Mouse (Mus musculus) embryonic facial prominence, embryonic 14.5 days (tissue): ENCODE measurements at regions not wholly inside any gene's neighbourhood (a gene's known extent, or its start where the extent isn't known, plus 50 kb on each side); places are given as distances from the start of the nearest gene placed in this dataset.
A peak's percentile ranks its signal among the peaks of the same experiment; 100 is the strongest.

ENCODE experiments used
- ATAC-seq: fragments of 200-750 bp; cut with Nextera tagmentation; 2 replicates; pipeline ENCODE4 v1.8.0; 2017; ENCODE audit warnings: low read depth, moderate number of reproducible peaks, moderate TSS enrichment
- DNase-seq: peaks from one replicate; pipeline ENCODE4 v3.0.0-alpha.2; 2015; ENCODE audit warnings: low spot score
- H3K27ac ChIP-seq: fragments of 300-500 bp; sonication (generic); replicated peaks from 2 replicates; pipeline ENCODE4 v1.5.1; 2014; ENCODE audit warnings: low read depth, mild to moderate bottlenecking, low read length, moderate library complexity
- H3K27me3 ChIP-seq: fragments of 300-500 bp; sonication (generic); replicated peaks from 2 replicates; pipeline ENCODE4 v1.6.1; 2014; ENCODE audit warnings: low read length; ENCODE audit not compliant: control insufficient read depth, insufficient read depth
- H3K36me3 ChIP-seq: fragments of 300-500 bp; sonication (generic); 2 replicates; pipeline ENCODE4 v1.6.1; 2014; ENCODE audit warnings: low read length, mixed read lengths; ENCODE audit not compliant: control insufficient read depth, insufficient read depth
- H3K4me1 ChIP-seq: fragments of 300-500 bp; sonication (generic); 2 replicates; pipeline ENCODE4 v1.6.1; 2014; ENCODE audit warnings: antibody characterized with exemption, low read length; ENCODE audit not compliant: control insufficient read depth, insufficient read depth
- H3K4me2 ChIP-seq: fragments of 300-500 bp; sonication (generic); 2 replicates; pipeline ENCODE4 v1.6.1; 2014; ENCODE audit warnings: low read depth, mild to moderate bottlenecking, low read length, moderate library complexity, mixed read lengths
- H3K4me3 ChIP-seq: fragments of 300-500 bp; sonication (generic); 2 replicates; pipeline ENCODE4 v1.5.1; 2014; ENCODE audit warnings: low read depth, mild to moderate bottlenecking, low read length
- H3K9ac ChIP-seq: fragments of 300-500 bp; sonication (generic); 2 replicates; pipeline ENCODE4 v1.6.1; 2014; ENCODE audit warnings: low read depth, mild to moderate bottlenecking, low read length, moderate library complexity, mixed read lengths
- H3K9me3 ChIP-seq: fragments of 300-500 bp; sonication (generic); 2 replicates; pipeline ENCODE4 v1.6.1; 2016; ENCODE audit warnings: low read length; ENCODE audit not compliant: control insufficient read depth
- WGBS: fragments of 180-500 bp; shearing (Covaris S2); extraction: QIAGEN DNeasy Blood & Tissue Kit; methylation state at CpG from one replicate; pipeline ENCODE4 v1.1.7; 2014; 5-methylcytosine and 5-hydroxymethylcytosine counted together

DNA sequence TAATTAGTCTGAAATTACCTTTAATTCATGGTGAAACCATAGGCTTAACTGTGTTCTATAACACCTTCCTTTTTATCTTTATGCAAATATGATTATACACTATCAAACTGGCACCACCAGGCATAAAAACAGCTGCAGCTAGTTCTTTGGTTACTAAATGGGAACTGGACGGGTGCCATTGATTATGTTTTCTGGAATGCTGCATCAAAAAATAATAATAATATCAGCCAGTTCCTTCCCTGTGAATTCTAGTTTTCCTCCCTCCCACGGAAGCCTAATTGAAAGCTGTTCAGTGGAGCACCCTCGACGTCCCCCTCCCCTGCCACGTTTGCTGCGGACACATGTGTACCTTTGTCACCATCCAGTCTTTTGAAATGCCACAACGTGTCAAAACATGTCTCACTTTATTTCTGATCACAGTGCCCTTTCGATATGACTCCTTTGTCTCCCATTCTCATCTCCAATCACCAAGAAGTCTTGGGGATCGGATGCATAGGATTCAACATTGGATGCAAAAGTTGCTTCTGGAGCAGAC, 551.5 kb downstream of the Nfib start:
- no peak overlapping the region for H3K9ac ChIP-seq
- no peak for DNase-seq
- no peaks in the 10 kb centered on the region for H3K27me3 ChIP-seq
- 72% methylated on average over 9 of the region's 9 CpGs for WGBS
- H3K4me3 ChIP-seq, result no peak overlapping the region
- ATAC-seq, result no peak
- H3K4me1 ChIP-seq, result peaks cover 16% of the 10 kb centered on the region
- no peak overlapping the region for H3K4me2 ChIP-seq
- no peaks in the 10 kb centered on the region for H3K9me3 ChIP-seq
- no peak overlapping the region for H3K27ac ChIP-seq
- H3K36me3 ChIP-seq, result no peaks in the 10 kb centered on the region

DNA sequence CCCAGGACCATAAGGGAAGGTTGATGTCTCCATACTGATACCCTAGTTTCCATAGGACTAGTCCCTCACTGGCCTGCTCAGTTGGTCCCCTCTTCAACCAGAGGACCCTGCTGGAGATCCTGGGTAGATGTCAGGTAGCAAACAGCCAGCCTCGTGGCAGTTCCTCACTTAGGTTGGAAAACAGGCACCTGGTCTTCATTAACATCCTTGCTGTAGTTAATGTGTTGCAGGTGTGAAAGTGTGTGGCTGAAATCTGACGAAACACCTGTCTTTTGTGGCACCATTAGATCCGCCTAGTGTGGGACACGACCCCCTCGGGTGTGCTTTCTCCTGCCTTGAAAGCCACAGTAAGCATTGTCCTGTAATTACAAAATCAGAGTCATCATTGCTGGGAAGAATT, 551.9 kb downstream of the Nfib start:
- H3K27me3 ChIP-seq, result no peaks in the 10 kb centered on the region
- no peak overlapping the region for H3K9ac ChIP-seq
- no peak overlapping the region for H3K4me2 ChIP-seq
- ATAC-seq (no peak), DNase-seq (no peak)
- WGBS, result 37% methylated on average over 5 of the region's 5 CpGs
- H3K27ac ChIP-seq, result no peak overlapping the region
- no peak overlapping the region for H3K4me3 ChIP-seq
- H3K4me1 ChIP-seq, result peaks cover 17% of the 10 kb centered on the region
- H3K9me3 ChIP-seq, result no peaks in the 10 kb centered on the region
- H3K36me3 ChIP-seq, result no peaks in the 10 kb centered on the region

DNA sequence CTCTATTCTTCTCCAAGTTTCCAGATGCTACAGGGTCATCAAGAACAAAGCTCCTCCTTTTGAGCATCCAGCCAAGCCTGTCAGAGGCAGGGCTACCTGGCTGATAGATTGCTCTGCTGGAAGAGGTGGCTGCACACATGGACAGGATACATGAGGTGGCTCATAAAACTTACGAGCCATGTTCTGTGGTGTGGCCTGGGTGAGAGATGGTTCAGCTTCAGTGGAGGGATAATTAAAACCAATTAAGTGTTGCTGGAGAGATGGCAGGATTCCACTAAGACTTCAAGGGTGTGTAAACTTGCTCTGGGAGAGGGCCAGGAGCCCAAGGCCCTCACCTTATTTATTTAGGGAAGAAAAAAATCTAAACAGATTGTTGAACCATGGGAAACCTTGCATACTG, 555.6 kb downstream of the Nfib start:
- Histone ChIP-seq H3K36me3 (no peaks in the 10 kb centered on the region), H3K9me3 (no peaks in the 10 kb centered on the region), H3K27ac (no peak overlapping the region), H3K27me3 (no peaks in the 10 kb centered on the region), H3K9ac (no peak overlapping the region), H3K4me3 (no peak overlapping the region), H3K4me1 (peaks cover 13% of the 10 kb centered on the region; the same call in 1 of the 2 replicates), H3K4me2 (no peak overlapping the region)
- ATAC-seq (no peak), DNase-seq (no peak)
- 59% methylated on average over 1 of the region's 1 CpGs for WGBS

DNA sequence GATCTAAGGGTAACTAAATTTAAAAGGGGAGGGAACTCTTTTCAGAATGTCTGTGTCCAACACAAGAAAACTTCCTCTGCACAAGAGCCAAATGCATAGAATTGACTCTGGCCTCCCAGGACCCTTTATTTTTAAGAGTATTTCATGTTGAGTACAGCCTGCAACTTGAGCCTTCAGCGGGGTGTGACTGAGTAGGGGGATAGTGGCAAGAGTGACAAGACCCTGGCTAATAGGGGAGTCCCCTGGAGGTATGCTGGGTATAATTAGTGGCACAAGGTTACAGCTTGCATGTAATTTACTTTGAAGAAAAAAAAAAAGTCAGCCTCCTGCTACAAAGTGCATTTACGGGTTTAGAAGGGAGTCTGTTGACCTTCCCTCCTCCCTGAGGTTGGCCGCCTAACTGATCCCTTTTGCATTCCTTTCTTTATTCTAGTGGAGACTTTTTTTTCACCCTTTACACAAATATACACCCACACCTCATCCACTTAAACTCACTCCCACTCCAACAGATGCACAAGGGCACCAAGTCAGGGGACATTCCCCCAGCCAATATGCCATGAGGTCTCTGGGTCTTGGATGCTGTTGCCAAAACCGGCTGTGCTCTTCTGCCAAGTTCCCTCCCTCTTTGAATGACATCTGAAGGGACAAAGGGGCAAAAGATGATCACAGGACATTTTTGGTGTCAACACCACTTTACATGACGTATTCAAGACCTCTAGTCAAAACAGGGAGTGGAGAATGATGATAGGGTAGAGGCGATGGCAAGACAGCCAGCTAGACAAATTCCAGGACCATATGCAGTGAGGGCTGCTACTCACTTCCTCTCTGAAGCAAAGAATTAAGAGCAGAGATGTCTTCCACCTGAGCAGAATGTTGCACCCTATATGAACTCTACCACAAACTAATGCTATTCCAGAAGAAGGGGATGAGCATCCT, 557.2 kb downstream of the Nfib start:
- no peak overlapping the region for H3K4me2 ChIP-seq
- no peaks in the 10 kb centered on the region for H3K9me3 ChIP-seq
- H3K36me3 ChIP-seq, result no peaks in the 10 kb centered on the region
- ATAC-seq (no peak), DNase-seq (peak; percentile 22)
- WGBS, result 28% methylated on average over 6 of the region's 6 CpGs
- H3K27me3 ChIP-seq, result no peaks in the 10 kb centered on the region
- peaks cover 9% of the 10 kb centered on the region; the same call in 1 of the 2 replicates for H3K4me1 ChIP-seq
- H3K27ac ChIP-seq, result 0 out of 2 replicates have a peak overlapping the region, but pooled peaks have one; percentile 15
- no peak overlapping the region for H3K9ac ChIP-seq
- no peak overlapping the region for H3K4me3 ChIP-seq

DNA sequence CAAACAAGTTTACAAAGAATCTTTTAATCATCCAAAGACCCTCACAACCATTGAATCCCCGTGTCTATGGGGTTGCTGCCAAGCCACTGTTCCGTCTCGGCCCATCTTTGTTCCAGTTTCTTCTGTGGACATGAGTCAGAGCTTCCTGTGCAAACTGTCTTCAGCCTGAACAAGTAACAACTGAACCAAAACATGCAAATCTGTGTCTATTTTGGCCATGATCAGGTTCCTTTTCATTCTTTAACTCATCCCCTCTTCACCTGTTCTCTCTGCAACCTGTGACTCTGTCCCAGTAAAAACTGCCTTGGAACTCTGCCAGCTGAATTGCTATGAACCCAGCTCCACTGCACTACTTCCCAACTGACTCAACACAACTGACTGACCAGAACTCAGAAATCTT, 563.2 kb downstream of the Nfib start:
- Histone ChIP-seq H3K27me3 (no peaks in the 10 kb centered on the region), H3K9ac (no peak overlapping the region), H3K4me3 (no peak overlapping the region), H3K27ac (no peak overlapping the region), H3K4me2 (no peak overlapping the region), H3K36me3 (no peaks in the 10 kb centered on the region), H3K9me3 (no peaks in the 10 kb centered on the region), H3K4me1 (no peaks in the 10 kb centered on the region)
- WGBS, result 74% methylated on average over 3 of the region's 3 CpGs
- DNase-seq (no peak), ATAC-seq (no peak)

DNA sequence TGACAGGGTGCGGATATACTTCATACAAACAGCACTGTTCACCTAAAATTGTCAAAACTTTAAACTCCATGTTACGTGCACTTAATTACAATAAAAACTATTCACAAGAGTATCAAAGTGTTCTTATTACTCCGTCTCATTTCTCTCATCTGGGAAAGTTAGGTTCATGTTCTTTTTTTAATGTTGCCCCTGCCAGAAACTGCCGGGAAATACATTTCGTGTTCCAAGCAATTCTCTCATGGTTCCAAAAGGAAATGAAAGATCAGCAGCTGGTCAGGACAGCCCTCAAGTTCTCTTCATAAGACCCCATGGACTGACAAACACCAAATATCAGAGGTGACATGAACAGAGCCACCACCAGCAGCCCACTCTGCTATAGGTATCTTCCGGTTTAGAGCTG, 565.7 kb downstream of the Nfib start:
- Histone ChIP-seq H3K36me3 (no peaks in the 10 kb centered on the region), H3K9me3 (no peaks in the 10 kb centered on the region), H3K4me3 (no peak overlapping the region), H3K27me3 (no peaks in the 10 kb centered on the region), H3K4me1 (no peaks in the 10 kb centered on the region), H3K4me2 (no peak overlapping the region), H3K27ac (no peak overlapping the region), H3K9ac (no peak overlapping the region)
- WGBS, result 82% methylated on average over 6 of the region's 6 CpGs
- ATAC-seq (no peak), DNase-seq (no peak)

DNA sequence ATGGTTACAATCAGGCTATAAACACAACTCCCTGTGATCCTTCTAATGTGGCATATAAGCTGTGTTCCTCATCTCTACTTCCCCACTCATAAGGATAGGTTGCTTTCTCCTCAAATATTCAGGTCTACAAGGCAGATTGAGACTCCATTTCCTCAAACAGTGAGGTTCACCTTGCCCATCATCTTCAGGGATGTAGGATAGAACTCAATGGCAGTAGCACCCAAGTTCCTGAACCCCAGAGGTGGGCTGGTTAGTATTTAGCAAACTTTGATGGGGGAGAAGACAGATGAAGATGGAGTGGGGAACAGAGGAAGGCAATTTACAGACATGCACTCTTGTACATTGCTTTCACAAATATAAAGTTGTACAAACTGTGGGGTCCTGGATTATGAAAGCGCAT, 566.5 kb downstream of the Nfib start:
- H3K27me3 ChIP-seq, result no peaks in the 10 kb centered on the region
- no peak overlapping the region for H3K9ac ChIP-seq
- DNase-seq (no peak), ATAC-seq (no peak)
- no peaks in the 10 kb centered on the region for H3K36me3 ChIP-seq
- no peaks in the 10 kb centered on the region for H3K9me3 ChIP-seq
- 94% methylated on average over 1 of the region's 1 CpGs for WGBS
- no peaks in the 10 kb centered on the region for H3K4me1 ChIP-seq
- H3K27ac ChIP-seq, result no peak overlapping the region
- no peak overlapping the region for H3K4me3 ChIP-seq
- no peak overlapping the region for H3K4me2 ChIP-seq

DNA sequence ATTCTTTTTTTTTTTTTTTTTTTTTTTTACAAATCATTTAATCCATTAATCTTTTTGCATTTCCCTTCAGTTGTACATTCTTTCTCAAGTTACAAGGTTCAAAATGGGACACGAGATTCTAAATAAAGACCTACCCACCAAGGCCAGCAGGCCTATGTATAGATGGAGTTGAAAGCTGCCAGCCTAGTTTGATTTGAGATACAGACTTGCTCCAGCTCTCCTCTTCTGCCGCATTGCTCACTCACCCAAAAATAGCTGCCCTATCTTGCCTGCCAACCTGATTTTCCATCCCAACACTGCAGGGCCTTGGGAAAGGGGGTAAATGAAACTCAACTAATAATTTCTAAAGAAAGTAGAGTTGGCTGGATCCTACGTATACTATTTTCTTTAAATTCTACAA, 572.7 kb downstream of the Nfib start:
- Histone ChIP-seq H3K9ac (no peak overlapping the region), H3K4me1 (0 out of 2 replicates have a peak, but pooled peaks cover 11% of the 10 kb centered on the region), H3K4me3 (no peak overlapping the region), H3K36me3 (no peaks in the 10 kb centered on the region), H3K9me3 (no peaks in the 10 kb centered on the region), H3K4me2 (no peak overlapping the region), H3K27me3 (no peaks in the 10 kb centered on the region), H3K27ac (no peak overlapping the region)
- WGBS, result 74% methylated on average over 3 of the region's 3 CpGs
- no peak for DNase-seq
- no peak for ATAC-seq

DNA sequence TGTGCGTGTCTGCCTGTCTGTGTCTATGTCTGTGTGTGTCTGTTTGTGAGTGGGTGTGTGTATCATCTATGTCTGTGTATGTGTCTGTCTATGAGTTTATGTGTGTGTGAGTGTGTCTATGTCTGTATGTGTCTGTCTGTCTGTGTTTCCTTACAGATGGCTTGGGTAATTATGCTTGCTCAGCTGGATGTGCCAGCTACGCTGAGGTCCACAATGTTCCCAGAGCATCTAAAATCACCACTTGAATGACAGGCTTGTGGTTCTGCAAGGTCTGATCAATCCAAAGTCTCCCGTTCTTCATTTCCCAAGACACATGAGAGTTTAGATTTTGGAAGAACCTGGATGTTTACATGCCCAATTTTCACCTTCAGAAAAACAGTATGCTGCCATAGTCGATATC, 573.2 kb downstream of the Nfib start:
- H3K36me3 ChIP-seq, result no peaks in the 10 kb centered on the region
- H3K9me3 ChIP-seq, result no peaks in the 10 kb centered on the region
- WGBS, result 89% methylated on average over 4 of the region's 4 CpGs
- DNase-seq, result no peak
- ATAC-seq, result no peak
- H3K27me3 ChIP-seq, result no peaks in the 10 kb centered on the region
- no peak overlapping the region for H3K4me2 ChIP-seq
- no peak overlapping the region for H3K9ac ChIP-seq
- 0 out of 2 replicates have a peak, but pooled peaks cover 11% of the 10 kb centered on the region for H3K4me1 ChIP-seq
- H3K4me3 ChIP-seq, result no peak overlapping the region
- H3K27ac ChIP-seq, result no peak overlapping the region
